Mouse (Mus musculus): ENCODE results near the gene Nup54.

Nup54 gene

DNA sequence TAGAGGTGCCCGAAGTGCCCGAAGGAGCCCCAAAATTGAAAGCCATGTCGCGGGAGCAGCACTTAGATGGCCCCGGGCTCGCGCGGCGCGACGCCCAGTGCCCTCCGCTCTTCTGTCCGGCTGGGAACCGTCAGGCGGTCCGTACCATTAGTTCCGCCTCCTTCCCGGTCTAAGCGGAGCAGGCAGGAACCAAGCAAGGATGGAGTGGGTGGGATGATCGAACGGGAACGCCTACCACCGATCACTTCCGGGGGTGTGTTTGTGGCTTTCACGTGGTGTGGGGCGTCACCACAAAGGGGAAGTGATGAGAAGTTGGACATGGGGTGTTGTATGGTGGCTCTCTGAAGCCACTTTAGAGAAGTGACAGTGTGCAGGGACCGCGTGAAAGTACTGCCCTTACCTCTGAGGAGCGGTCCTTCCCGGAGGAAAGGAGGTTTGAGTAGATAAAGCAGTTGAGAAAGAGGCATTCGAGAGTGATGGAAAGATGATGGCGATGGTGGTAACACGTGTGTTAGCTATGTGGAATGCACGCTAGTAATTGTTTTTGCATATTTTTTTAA, at the start of gene Nup54:
Nup54 (minus strand) TSS at position 195 of the 560 bp plus-strand sequence.
- DNase-seq (ENCODE audit: low spot score), result peak; percentile 95

DNA sequence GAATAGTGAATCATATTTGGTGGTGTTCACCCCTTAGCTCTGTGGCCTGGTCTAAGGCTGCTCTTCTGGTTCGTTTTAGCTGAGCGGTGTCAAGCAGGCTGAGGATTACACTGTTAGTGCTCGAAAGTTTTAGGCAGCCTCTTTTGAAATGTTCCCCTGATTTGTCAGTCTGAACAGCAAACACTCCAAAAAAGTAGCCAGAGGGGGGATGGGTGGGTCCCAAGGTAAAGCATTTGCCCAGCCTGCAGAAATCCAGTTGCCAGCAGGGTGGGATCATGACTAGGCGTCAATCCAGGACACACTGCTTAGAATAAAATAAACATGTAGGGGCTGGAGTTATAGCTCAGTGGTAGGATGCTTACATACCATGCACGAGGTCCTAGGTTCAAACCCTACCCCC, 37.8 kb upstream of the Nup54 start:
- no peak for DNase-seq (ENCODE audit: low spot score)

DNA sequence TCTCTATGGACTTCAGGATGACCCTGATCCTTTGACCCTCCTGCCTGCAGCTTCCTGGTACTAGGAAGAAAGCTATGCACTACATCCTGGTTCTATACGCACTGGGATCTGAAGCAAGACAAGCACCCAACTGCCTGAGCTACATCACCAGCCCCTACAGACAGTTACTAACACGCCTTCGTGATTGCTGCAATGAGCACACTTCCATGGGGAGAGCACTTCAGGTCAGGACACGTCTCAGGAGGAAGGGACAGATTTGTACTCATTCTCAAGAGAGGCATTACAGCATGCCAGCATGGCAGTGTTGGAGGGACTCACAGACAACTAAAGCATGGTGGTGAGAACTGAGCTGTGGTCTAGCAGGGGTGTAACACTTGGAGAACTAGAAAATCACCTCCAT, 36.5 kb upstream of the Nup54 start:
- no peak for DNase-seq (ENCODE audit: low spot score)

DNA sequence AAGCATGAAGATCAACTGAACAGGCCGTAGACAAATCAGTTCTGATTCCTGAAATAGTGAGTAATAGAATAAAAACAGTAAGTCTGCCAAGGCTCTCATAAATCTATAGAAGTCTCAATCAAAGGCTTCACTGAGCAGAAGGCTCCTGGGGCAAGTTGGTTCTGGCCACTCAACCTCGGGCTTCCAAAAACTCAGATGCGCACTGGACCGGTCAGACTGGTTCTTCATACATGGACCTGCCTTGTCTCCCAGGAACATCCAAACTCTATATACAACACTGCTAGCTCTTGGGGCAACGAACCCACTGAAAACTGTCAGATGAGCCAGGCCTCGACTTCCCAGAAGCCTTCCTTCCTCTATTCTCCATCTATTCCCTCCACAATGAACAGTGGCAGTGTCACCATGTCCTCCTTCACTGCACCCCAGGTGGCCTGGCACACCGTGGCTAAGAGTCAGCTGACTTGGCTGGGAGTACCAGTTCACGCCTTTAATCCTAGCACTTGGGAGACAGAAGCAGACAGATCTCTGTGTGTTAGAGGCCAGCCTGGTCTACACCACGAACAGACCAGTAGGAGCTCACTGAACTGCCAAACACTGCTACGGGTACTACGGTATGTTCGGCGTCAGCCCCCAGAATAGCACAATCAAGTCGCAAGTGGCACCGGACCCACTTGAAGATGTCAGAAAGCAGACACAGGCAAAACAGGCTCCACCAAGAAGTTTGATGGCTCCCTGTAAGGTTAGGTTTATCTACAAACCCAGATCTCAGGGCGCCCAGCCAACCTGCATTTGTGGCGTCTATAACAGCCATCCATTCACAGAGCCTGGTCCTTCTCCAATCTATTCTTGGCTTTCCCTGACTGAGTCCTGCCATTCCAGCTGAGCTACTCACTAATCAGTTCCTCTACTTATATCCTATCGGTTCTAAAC, 34.4 kb upstream of the Nup54 start:
- no peak for DNase-seq (ENCODE audit: low spot score)

DNA sequence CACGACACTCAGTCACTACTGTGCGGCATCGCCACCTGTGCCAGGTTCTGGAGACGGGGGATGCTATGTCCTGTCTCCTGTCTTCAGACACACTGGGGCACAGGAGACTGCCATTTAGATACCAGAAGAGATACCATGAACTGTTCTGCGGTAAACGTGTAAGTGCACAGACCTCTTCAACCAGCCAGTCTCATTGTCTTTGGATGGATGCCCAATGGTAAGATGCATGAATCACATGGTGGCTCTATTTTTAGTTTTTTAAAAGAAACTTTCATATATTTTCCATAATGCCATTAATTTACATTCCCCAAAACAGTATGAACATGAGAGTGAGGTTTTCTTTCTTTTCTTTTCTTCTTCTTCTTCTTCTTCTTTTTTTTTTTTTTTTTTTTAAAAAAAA, 33.2 kb upstream of the Nup54 start:
- DNase-seq (ENCODE audit: low spot score), result no peak

DNA sequence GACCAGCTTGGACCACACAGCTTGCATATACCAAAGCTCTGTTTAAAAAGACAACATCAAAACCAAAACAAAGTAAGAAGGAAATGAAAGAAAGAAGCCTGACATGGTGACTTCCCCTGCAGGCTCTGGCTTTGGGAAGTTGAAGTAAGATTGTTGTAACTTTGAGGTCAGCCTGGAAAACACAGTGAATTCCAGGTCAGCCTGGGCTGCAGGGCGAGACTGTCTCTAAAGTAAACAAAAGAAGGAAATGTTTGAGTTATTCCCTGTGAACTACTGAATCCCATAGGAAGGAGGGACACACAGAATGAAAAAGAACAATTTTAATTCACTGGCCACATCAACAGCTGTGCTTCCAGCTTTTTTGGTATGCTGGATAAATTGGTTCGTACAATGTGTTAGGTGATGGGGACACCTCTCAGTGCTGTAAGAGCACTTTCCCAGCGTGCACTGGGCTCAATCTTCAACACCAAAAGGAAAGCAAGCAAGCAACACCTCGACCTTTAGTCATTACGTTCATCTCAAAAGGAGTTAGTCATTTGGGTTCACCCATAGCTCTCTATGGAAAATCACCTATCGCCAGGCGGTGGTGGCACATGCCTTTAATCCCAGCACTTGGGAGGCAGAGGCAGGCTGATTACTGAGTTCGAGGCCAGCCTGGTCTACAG, 32.2 kb upstream of the Nup54 start:
- DNase-seq (ENCODE audit: low spot score), result no peak

DNA sequence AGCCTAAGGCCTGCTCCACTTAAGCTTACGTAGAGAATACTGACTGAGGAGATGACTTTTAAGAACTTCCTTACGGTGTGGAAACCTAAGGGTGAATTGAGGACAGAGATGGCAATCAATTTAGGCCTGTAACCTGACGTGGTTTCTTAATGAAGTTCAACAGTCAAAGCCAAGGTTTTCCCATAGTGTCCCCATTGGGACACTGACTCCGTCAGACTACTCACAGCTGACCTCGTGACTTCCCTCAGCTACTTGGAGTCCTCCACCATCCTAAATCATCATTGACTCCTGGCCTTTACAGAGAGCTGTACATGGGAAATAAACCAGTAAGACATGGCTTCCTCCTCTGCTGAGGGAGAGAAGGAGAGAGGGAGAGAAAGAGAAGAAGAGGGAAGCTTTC, 30.5 kb upstream of the Nup54 start:
- DNase-seq (ENCODE audit: low spot score), result no peak

DNA sequence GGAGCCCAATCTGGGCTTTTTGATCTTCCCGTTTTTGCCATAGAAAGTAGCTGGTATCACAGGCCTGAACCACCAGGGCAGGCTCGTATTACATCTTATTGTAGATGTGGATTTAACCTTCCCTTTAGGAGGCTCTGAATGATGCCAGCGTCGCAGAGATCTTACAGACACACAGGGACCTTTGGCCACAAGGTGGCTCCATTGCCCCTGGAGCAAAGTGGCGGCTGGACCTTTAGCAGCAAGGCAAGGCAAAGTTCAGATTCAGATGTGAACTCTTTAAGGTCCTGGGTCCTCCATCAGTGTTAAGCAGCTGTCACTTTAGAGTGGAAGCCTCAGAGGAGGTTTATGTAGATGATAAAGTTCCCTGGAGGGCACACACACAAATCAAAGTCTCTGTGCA, 26.3 kb upstream of the Nup54 start:
- peak; percentile 34 for DNase-seq (ENCODE audit: low spot score)

DNA sequence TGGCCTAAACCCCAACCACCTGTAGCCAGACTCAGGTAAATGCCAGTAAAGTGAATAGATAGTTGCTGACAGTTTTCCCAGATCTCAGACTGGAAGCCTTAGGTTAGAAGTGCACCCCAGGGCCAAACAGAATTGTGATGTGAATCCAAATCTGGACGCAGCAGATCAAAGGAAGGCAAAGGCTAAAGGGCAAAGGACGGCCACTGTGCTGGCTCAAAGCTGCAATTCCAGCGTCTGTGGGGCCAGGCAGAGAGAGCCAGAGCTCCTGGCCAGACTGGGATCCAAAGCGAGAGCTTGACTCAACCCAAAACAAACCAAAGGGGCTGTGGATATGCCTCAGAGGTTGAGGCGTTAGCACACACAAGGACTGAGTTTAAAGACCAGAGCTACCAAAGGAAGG, 23.7 kb upstream of the Nup54 start:
- no peak for DNase-seq (ENCODE audit: low spot score)

DNA sequence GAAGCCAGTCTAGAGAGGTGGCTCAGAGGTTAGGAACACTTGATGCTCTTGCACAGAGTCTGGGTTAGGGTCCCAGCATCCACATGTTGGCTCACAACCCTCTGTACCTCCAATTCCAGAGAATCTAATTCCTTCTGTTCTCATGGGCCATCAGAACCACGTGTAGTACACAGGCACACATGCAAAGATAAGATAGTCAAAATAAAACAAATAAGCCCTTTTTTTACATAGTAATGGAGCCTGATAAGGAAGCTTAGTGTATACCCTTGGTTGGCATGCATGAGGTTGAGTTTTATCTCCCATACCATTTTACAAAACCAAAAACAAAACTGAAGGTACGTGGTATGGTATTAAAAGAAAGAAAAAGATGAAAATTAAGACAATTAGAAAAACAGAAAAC, 22.4 kb upstream of the Nup54 start:
- no peak for DNase-seq (ENCODE audit: low spot score)

DNA sequence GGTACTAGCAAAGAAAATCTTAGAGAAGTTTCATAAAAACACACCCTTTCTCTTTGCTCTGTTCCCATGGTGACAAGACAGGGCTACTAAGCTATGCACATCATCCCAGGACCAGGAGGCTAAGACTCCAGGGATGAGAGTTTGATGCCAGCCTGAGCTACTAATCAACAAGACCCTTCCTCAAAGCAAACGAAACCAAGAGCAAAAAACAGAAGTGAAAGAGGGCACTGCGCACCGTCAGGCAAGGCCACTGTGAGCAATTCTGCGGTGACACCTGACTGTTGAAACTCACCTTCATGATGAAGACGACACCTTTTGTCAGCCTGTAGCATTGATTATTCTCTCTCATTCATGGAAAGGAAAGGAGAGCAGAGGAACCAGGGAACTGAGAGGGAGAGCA, 17.9 kb upstream of the Nup54 start:
- DNase-seq (ENCODE audit: low spot score), result no peak

DNA sequence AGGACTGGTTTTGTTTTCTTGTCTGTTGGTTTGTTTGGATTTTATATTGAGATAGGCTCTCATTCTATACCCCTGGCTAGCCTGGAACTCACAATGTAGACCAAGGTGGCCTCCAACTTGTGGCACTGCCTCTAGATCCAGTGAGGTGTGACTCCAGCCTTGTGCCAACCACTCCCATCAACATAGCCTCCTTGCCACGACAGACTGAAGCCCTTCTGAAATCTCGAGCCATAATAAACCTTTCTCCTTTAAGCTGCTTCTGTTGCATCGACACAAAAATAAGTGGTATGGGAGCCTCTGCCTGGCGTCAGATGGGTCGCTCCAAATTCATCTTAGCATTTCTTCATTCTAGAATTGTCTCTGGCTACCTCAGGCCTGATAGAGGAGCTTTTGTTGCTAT, 11.7 kb upstream of the Nup54 start:
- DNase-seq (ENCODE audit: low spot score), result no peak

DNA sequence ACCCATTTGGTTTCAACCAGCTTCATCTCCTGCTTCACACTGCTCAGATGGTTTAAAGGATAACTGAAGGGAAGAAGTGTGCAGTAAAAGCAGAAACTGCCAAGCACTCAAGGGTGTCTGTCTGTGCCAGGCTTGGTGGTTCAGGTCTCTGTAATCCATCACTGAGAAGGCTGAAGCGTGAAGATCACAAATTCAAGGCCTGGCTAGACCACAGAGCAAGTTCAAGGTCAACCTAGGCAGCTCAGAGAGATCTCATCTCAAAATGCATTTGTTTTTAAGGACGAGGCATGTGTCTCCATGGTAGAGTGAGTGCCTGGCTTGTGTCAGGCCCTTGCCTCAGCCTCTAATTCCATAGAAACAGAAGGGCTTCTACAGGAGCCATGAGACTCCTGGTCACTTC, 10.0 kb upstream of the Nup54 start:
- DNase-seq (ENCODE audit: low spot score), result no peak

DNA sequence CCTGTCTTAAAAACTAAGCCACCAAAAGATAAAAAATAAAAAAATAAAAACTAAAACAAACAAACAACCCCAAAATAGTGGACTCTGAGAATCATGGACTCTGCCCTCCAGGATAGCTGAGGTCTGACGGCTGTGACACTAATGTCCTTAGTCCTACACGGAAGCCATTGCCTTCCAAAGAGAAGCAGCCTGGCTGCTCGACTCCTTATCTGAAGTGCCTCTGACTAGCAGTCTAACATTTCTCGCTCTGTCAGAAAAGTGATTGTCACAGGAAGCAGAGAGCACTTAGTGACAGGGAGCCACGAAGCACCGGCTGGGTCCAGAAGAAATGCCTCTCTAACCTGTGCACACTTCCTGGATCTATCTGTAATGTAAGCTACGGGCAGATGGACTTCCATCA, 7.9 kb upstream of the Nup54 start:
- DNase-seq (ENCODE audit: low spot score), result no peak

DNA sequence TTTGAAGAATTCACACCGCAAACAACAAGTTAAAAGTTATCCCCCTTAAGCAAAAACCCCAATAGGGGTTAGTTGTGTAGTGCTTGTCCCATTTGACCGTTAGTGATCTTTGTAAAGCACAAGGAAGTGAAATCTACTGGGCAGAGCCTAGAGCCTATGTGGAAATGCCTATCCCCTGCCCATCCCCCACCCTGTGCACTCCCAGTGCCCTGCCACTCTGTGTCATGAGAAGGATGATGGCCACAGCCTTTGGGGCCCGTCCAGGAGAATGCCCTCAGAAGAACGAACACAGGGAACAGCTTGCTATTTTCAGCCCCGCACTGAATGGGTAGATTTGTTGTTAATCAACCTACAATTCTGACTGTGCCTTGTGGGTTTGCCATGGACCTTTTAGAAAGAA, 6.5 kb upstream of the Nup54 start:
- no peak for DNase-seq (ENCODE audit: low spot score)

DNA sequence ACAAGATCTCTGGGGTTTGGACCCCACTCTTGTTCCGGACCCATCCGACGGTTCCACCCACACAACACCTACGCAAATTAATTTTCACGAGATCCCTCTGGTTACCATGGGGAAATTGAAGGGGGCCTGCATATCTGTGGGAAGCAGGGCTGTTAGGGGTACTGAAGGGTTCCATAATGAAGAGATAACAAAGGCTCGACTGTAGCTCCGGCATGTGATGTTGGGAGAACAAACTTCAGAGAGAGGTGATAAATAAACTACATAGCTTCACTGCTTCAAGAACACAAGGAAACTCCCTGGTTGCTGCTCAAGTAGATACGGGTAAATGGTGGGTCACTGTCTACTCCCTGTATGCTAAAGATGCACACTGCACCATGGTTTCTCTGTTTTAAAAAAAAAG, 3.5 kb upstream of the Nup54 start:
- no peak for DNase-seq (ENCODE audit: low spot score)

DNA sequence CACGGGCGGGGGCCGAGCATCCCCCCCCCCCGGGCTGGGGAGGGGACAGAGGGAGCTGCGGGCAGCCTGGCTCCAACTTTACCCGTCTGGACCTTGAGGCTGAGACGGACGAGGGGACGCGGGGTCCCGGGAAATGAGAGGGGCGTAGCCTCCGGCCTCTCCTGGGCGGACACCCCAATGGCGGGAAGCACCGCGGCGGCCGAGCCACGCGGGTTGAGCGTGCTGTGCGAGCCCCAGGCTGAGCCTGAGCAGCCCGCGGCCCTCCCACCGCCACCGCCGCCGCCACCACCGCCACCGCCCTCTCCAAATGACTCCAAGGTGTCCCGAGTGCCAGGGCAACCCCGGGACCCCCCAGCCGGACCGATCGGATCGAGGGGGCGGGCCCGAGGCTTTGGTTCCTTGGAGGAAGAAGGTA, 441 bp downstream of the Nup54 start:
- DNase-seq (ENCODE audit: low spot score), result no peak

DNA sequence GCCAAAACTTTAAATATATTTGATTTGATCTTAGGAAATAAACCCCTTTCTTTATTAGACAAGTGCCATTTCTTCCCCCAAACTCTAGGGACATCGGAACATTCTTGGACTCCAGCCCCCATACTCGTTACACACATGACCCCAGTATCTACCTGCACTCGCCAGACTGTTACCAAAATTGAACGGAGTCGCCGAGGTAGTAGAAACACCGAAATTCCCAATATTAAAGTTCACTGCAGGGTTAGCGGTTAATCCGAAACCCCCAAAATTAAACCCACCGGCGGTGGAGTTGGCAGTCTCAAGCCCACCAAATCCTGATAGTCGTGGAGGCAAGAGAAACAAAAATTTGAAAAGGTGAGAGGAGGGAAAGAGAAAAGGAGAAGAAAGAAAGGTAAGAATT, 949 bp downstream of the Nup54 start:
- DNase-seq (ENCODE audit: low spot score), result no peak

DNA sequence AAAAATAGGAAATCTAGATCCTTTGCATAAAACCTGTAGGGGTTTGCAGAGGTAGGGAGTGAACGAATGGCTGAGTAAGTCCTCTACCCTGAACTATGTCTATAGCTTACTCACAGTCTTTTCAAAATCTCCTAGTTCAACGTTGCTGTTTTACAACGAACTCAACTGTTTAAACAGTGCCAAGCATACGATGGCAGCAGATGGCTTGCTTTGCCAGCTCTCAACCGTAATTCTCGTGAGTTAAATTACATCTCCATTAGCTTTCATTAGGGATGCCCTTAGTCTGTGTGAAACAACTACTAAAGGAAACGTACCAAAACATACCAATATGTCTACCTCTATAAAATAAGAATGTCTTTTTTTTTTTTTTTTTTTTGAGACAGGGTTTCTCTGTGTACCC, 3.4 kb downstream of the Nup54 start:
- DNase-seq (ENCODE audit: low spot score), result no peak

DNA sequence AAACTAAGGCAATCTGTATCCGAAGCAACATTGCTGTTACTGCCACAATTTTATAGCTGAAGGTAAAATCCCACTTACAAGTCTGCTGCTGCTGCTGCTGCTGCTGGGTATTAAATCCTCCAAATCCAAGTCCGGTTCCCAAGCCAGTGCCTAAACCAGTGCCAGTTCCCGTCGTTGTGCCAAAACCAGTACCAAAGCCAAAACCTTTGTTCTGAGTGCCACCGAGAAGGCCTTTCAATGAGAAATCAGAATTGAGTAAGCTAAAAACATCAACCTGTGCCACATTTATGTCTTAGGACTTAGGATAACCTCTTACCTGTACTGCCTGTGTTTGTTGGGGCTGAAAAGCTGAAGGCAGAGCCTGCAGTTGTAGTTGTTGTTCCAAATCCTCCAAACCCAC, 4.3 kb downstream of the Nup54 start:
- no peak for DNase-seq (ENCODE audit: low spot score)

DNA sequence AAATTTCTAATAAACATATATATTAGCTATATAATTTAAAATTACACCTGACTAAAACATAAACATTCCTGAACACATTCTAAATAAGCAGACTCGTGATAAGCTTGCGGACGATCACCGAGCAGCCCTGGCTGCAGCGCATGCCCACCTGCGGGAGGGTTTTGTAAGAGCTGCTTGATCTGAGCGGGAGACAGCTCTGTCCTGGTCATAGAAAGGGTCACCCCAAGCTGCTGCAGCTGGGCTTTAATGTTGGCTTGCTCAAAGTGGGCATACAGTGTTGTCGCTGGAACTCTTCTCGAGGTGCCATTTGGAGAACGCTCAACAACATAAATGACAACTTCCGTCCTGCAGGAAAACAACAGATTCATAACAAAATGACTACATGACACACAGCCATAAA, 10.9 kb downstream of the Nup54 start:
- no peak for DNase-seq (ENCODE audit: low spot score)

DNA sequence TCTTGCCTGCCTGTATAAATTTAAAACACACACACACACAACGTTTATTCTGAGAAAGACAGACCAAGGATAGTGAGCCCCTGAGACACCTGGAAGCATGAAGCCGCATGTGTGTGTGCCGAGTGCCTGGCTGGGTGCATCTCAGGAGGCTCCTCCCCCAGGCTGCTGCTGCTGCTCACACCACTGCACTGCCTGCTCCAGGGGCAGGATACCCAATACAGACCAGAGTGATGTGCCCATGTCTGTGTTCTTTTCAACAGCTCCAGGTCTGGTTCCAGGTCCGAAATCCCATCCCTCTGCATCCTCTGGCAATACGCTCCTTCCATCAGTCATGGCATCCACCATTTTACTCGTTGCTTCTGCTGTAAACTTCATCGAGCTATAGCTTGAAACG, 21.0 kb downstream of the Nup54 start:
- no peak for DNase-seq (ENCODE audit: low spot score)

DNA sequence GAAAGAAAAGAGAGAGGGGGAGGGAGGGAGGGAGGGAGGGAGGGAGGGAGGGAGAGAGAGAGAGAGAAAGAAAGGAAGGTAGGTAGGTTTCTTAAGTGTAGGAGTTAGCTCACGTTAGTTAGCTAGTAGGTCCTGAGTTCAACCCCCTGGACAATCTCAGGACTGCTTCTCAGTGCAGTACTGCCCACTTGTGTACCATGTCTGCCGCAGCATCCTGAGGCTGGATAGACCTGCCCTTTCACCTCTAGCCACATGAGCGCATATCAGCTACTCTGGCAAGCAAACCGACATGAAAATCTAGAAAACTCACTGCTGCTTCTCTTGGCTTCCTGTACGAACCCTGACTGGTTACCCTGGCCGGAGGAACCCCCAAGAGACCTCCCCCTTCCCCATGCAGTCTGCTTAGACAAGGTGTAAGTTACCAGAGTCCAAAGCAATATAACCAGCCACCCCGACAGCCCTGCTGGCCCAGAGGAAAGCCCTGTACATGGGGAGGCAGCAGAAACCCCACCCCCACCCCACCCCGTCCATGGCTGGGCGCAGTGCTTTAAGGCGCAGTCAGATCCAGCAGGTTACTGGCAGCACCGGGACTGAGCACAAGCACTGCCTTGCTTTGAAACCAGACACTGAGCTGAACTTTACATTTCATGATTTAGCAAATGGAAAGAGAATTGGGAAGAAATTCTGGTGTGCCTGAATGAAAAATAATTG, 21.6 kb downstream of the Nup54 start:
- DNase-seq (ENCODE audit: low spot score), result no peak
